Mouse (Mus musculus) cerebellum, adult 18-20 months (tissue): ENCODE results near the gene Ccl28.
"Not testable (repeated sequence)": the region's sequence is repeated elsewhere in the genome, so short reads cannot be mapped to it uniquely, and the experiment has no call there.

Source experiments
- DNase-seq, 2 experiments: peaks; one replicate each; pipeline ENCODE4 v3.0.0; 2021

Gene Ccl28

DNA sequence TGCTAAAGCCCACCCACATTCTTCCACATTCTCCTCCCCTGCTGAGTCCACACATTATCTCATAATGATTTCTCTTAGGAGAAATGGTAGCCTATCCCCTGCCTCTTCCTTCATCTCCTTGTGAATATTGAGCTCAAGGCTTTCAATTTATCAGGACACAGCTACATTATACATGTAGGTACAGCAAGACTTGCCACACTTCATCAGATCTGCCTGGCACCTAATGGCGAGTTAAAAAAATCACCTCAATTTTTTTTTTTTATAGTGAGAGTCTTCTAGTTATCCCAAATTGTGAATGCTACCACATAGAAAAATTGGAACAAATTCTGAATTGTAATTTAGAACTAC lies 26.1 kb downstream of the Ccl28 start:
- DNase-seq, result no peak

- no peak for DNase-seq
These were observed 31.1 kb downstream of the Ccl28 start for GRCm38 (mm10) chr13:119654734-119655133.

GRCm38 (mm10) chr13:119656246-119656645 lies 32.6 kb downstream of the Ccl28 start:
- no peak for DNase-seq

DNA sequence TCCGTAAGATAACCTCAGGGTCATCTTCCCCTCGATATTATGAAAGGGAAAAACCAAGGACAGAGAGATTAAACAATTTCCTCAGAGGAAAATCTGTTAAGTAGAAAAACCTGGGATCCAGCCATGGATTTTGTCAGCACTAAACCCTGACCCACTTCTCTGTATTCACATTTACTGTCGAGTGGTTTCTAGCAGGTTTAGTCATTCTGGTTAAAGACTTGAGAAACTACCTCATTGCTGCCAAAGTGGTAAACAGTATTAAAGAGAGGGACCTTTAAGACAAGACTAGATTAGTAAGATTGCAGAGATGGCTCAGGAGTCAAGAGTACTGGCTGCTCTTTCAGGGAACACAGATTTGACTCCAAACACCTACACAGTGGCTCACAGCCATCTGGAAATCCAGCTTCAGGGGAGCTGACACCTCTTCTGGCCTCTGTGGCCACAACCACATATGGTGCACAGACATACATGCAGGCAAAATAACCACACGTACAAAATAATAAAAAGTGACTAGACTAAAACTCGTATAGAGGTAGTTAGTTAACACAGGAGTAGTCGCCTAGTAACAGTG lies 33.3 kb downstream of the Ccl28 start:
- DNase-seq, result peak; percentile 12 to 19

GRCm38 (mm10) chr13:119661420-119661819 lies 37.8 kb downstream of the Ccl28 start:
- DNase-seq, result peak; percentile 32 to 33

- DNase-seq, result no peak
These were observed 55.2 kb downstream of the Ccl28 start for GRCm38 (mm10) chr13:119678794-119679193.

- DNase-seq, result no peak
These were observed 56.1 kb downstream of the Ccl28 start for GRCm38 (mm10) chr13:119679721-119680120.

DNA sequence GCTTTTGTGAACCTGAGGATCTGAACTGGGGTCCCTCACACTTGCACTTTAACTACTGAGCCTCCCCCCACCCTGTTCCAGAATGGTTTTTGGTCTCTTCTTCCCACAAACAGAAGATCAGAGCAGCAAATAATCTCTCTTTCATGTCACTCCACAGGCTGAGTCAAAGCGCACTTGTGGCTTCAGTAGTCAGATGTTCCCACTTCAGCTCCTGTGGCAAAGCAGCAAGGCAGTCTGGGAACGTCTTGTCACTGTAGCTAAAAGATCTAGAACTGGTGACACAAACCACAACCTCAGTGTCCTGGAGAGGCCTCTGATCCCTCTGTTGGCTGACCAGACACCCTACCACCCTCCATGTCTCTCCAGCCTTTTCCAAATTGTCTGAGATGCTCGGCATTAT lies 57.5 kb downstream of the Ccl28 start:
- no peak for DNase-seq

DNA sequence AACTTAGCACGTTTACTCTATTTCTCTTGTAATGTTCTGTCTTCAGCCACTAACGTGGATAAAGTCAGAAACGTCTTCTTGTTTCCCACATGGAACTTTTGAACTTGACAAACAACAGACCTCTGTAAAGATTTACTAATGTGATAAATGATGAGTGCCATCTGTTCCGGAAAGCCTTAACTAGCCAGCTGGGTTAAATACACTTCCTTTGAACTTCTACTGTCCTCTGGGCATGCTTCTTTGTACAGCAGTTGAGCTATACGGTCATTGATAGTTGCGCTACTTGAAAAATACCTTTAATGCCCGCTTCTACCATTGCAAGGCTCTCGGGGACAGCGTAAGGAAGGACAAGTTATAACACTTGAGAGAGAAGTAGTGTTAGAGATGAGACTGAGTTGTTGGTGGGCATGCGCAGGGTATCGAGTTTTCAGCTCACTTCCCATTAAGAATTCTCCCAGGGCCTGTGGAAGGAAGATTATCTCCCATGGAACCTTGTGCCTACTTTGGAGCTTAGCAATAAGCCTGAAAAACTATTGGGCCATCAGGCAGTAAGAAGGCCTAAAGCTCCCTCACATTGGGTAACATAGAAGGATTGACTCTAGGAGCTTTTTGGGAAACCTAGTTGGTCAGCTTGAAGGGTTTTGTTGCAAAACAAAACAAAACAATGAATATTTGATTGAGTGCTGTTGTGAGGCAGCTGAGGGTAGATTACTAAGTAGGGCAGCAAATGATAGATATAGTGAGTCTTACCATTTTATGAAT lies 61.0 kb downstream of the Ccl28 start:
- DNase-seq, result no peak

GRCm38 (mm10) chr13:119689709-119690038 lies 66.1 kb downstream of the Ccl28 start:
- DNase-seq, result no peak

- peak; percentile 96 to 100 for DNase-seq
These were observed 66.6 kb downstream of the Ccl28 start, which contains the start of gene Hmgcs1 for GRCm38 (mm10) chr13:119690039-119690728. TSS of gene Hmgcs1 (plus strand) at chr13:119690379.

GRCm38 (mm10) chr13:119690876-119691620 lies 67.4 kb downstream of the Ccl28 start:
- peak; percentile 34 to 43 for DNase-seq

- DNase-seq, result not testable (repeated sequence)
These were observed 68.3 kb downstream of the Ccl28 start for GRCm38 (mm10) chr13:119691958-119692357.

DNA sequence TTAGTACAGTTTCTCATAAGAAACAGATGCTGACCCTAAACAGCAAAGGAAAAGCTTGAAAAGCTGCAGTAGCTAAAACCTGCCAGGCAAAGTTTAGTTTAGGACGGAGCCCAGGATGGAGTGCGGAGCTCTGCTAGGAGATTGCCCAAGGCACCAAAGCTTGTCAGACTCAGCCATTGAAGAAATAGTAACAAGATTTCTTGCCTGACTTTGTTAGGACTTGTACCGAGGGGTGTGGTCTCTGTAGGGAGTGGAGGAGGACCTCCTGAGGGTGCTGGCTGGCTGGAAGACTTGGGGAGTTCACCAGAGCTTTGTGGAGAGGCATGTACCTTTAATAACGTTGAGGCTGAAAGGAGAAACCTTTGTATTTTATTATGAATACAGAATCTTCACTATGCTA lies 72.1 kb downstream of the Ccl28 start:
- DNase-seq, result no peak

DNA sequence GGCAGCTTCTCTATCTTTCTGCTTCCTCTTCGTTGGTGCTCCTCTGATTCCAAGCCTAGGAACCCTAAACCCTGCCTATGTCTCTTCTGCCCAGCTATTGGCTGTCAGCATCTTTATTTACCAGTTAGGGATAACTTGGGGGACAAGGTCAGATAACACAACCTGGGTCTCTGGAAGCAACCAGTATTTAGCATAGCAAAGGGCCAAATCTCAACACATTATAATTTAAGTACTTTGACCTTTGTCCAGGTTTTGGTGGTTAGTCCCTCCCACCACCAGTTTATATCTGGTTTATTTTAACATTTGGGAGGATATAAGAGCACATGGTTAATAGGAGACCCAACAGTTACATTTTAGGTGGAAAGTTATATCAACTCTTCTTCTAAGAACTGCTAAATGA lies 72.9 kb downstream of the Ccl28 start:
- no peak for DNase-seq

DNA sequence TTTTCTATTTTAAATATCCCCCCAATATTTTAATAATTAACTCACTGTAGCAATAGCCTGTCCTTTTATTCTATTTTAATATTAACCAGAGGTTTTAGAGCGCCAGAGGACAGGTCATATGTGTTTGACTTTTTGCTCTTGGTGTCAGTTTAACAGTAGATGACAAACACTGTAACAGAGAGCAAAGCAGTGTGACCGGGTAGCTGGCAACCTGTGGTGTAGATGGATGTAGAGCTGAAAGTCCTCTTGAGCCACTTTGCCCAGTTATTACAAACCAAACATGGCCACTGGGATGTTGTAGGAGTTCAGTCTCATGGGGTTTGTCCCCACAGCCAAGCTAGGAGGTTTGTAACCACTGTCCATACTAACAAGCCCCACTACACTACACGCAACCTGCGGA lies 74.8 kb downstream of the Ccl28 start:
- DNase-seq, result no peak
